Mouse (Mus musculus) G1E (cell line): Measurements from ENCODE around the gene Ndufs6.

ENCODE experiments used
- CTCF ChIP-seq: IDR thresholded peaks from 2 replicates; pipeline ENCODE4 v1.5.1; 2012; ENCODE audit warnings: low read depth, low read length, inconsistent platforms, mixed read lengths
- GATA1 ChIP-seq: IDR thresholded peaks from 2 replicates; pipeline ENCODE4 v1.6.1; 2012; ENCODE audit warnings: borderline replicate concordance, low read length, inconsistent platforms, mixed read lengths
- GATA2 ChIP-seq: IDR thresholded peaks from 2 replicates; pipeline ENCODE4 v1.6.1; 2012; ENCODE audit warnings: low read depth, low read length, inconsistent platforms, borderline replicate concordance
- TAL1 ChIP-seq: conservative IDR thresholded peaks from 2 replicates; pipeline ENCODE4 v1.6.1; 2012; ENCODE audit warnings: low read depth, low read length, inconsistent platforms, mixed read lengths

DNA sequence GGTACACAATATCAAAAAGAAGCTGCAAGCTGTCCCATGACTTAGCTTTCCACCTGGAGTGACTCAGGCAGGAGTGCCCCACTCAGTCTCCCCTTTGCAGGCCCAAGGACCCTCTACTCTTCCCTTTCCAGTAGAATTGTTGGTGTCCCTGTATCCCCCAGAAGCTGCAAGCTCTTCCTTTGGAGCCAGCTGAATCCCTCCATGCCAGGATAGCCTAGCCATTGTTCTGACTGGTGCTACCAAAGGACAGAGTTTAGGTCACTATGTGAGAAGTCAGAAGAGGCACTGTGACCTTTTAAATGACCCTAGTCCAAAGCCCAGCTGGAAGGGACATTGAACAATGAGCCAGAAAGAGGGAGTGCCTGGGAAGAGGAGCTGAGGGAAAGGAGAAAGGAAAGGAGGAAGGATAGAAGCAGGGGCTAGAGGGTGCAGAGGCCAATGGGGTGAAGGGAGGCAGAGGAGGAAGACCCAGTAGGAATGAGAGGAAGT lies 55.5 kb downstream of the Ndufs6 start:
- TF ChIP-seq CTCF = no peak
- TF ChIP-seq GATA1 = no peak
- TF ChIP-seq TAL1 = no peak
- no peak for TF ChIP-seq GATA2
